Mouse (Mus musculus) CD4-positive, CD25-positive, alpha-beta regulatory T cell, adult 4 months (primary cell): ENCODE results near the gene Sctr. TPM values are rescaled to one million over a fixed set of nuclear protein-coding genes. Genes with fewer than 3 reads are reported as not detected.

Experiments used
- ATAC-seq: one replicate; pipeline ENCODE4 v1.8.0; 2017
- polyA plus RNA-seq, 2 experiments: library from polyadenylated mRNA; unstranded; fragments of 100-300 nt; shearing (Covaris generic); gene quantifications; one replicate each; pipeline ENCODE4 v1.2.1; 2017

The Sctr gene
- polyA plus RNA-seq, 2 experiments from 2014 or later = 0.34 TPM; not detected in 1

DNA sequence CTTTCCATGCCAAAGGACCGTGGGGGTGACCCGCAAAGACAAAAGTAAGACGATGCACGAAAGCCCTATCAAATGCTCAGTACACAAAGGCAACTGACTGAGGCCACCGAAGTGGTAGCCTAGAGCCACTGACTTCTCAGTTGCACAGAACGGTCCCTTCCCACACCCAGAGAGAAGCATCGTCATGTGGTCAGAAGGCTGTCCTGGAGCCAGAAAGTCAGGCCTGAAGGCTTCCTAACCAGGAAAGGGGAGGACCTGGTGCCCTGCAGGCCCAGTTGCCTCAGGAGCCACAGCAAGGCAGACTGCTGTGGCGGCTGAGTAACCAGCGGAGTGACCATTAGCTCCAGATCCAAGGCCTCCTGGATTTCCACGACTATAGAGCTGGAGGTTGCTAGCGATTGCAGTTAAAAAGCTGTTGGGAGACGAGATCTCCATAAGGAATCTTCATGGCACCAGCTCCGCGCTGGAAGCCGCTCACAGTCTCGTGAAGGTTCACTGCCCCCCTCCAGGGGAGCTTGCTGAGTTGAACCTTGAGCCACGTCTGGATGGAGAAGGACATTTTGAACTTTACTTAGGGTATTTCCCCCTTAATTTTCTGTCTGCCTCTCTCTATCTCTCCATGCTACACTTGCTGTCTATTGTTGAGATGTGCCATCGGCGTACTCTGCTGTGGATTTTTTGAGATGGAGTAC, 103.2 kb downstream of the Sctr start:
- ATAC-seq = no peak

DNA sequence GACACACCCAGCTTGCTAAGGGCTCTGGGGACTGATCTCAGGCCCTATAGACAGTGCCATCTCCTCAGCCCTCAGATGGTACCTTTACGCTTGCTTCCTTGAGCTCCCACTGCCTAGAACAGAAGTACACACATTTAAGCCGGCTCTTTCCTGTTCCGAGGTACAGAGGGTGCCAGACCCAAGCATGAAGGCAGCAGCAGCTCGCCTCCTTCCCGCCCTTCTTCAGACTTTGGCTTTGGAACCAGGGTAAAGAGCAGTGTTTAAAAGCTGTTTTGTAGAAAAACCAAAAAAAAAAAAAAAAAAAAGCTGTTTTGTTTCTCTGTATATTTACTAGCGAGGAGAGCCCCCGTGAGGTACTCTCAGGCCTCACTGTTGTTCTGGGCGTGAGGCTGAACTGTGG, 105.1 kb downstream of the Sctr start:
- ATAC-seq = no peak

DNA sequence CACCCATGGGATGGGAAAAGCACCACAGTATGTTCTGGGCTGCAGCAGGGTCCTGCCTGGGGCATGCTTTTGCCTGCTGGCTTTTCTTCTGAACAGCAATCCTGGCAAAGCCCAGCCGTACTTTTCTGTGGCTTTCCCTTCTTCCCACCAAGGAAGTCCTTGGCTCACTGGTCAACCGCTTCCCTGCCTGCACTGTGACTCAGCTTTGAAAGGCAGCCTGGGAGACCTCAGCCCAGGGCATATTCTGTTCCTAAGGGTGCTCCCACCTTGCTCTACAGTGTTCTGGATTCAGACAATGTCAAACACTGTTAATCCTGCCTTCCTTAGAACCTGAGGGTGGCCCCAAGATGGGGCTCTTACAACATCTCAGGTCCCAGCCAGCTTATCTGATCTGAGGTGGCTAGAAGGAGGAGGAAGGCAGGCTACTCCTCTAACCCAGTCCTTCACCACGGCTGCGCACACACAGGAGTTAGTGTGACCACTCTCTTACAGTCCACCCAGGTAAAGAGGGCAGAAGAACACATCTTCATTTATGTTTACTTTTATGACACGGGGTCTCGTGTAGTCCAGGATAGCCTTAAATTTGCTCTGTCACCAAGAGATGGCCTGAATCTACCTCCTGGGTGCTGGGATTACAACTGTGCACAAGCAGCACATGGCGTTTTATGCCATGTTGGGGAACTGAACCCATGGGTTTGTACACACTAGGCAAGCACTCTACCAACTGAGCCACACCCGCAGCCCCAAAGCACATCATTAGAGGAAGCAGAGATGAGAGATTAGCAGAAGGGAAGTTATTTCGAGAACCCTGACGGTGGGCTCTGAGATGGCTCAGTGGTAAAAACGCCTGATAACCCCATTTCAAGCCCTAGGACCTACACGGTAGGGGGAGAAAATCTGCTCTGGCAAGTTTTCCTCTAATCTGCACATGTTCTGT, 105.8 kb downstream of the Sctr start:
- no peak for ATAC-seq

Other genes with a start within 250 kb of the Sctr start
- gene Ptpn4, start 169.3 kb upstream of the Sctr start, polyA plus RNA-seq = 1 to 10 TPM; 5.6 to 8.9 TPM
- 1 to 10 TPM; 7.5 to 8.5 TPM for gene Tmem177, start 93.7 kb upstream of the Sctr start, polyA plus RNA-seq
- gene Cfap221, start 9.7 kb upstream of the Sctr start, polyA plus RNA-seq = not detected
- 1 to 10 TPM in 1 of 2 experiments, under 1 TPM in 1; 0.98 to 2.2 TPM for gene Tmem37, start 67.2 kb downstream of the Sctr start, polyA plus RNA-seq
- 100 to 1,000 TPM; 123 to 132 TPM for gene Dbi, start 114.2 kb downstream of the Sctr start, polyA plus RNA-seq
- gene 3110009E18Rik, start 114.3 kb downstream of the Sctr start, polyA plus RNA-seq = 10 to 100 TPM; 21.6 to 30.4 TPM